Mouse (Mus musculus) brain, adult 2 months (tissue): ENCODE data around the gene Mrvi1.
A peak's percentile ranks its signal among the peaks of the same experiment; 100 is the strongest.

Experiments used
- DNase-seq: peaks from one replicate; pipeline ENCODE4 v3.0.0; 2011; ENCODE audit warnings: low read depth, low spot score

The Mrvi1 gene

GRCm38 (mm10) chr7:110834522-110834921, 147.7 kb downstream of the Mrvi1 start:
- no peak for DNase-seq

- no peak for DNase-seq
Observed at GRCm38 (mm10) chr7:110834018-110834417, 148.2 kb downstream of the Mrvi1 start.

- DNase-seq, result no peak
Observed at GRCm38 (mm10) chr7:110833024-110833423, 149.2 kb downstream of the Mrvi1 start.

GRCm38 (mm10) chr7:110823995-110824953, 158.0 kb downstream of the Mrvi1 start:
- DNase-seq, result no peak

GRCm38 (mm10) chr7:110823593-110823992, 158.7 kb downstream of the Mrvi1 start:
- DNase-seq, result no peak

GRCm38 (mm10) chr7:110823076-110823475, 159.2 kb downstream of the Mrvi1 start:
- DNase-seq, result no peak

GRCm38 (mm10) chr7:110822055-110822454, 160.2 kb downstream of the Mrvi1 start:
- no peak for DNase-seq

- DNase-seq, result peak; percentile 92
Observed at GRCm38 (mm10) chr7:110821653-110822052, 160.6 kb downstream of the Mrvi1 start.

- peak; percentile 90 for DNase-seq
Observed at GRCm38 (mm10) chr7:110821068-110821467, 161.2 kb downstream of the Mrvi1 start.

GRCm38 (mm10) chr7:110818787-110819350, 163.4 kb downstream of the Mrvi1 start:
- DNase-seq, result no peak
